Mouse (Mus musculus): ENCODE results near the gene E130114P18Rik. TPM values are rescaled to one million over a fixed set of nuclear protein-coding genes. Genes with fewer than 3 reads are reported as not detected.
A peak's percentile ranks its signal among the peaks of the same experiment; 100 is the strongest.

E130114P18Rik gene
- polyA plus RNA-seq, 1 experiment from 2014 or later, result 71.1 TPM

DNA sequence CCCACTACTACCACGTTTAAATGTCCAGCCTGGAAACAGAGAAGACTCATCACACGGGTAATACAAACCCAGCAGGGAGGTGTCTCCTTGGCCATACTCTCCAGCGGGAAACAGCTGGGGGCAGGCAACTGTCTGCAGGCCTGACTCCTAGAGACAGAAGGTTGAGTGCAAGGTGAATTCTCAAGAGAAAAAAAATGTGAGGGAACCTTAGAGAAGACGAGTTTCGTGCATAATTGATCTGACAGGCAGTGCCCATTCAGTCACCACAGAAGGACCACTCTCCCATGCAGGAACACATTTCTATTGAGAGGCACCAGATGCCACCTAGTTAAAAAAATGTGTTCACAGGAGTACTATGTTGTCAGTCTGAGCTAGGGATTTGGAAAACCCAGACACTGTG lies 105.4 kb downstream of the E130114P18Rik start:
- 67% methylated on average over 5 of the region's 5 CpGs for WGBS
- no peak for ATAC-seq
- Histone ChIP-seq H3K27me3 (no peaks in the 10 kb centered on the region), H3K9ac (no peak overlapping the region), H3K36me3 (ENCODE audit: poor library complexity, severe bottlenecking) (no peaks in the 10 kb centered on the region), H3K4me3 (no peak overlapping the region), H3K4me1 (peaks cover 67% of the 10 kb centered on the region), H3K4me2 (no peak overlapping the region), H3K9me3 (replicated peaks) (no peaks in the 10 kb centered on the region), H3K27ac (no peak overlapping the region; the same call in 1 of the 2 replicates)

DNA sequence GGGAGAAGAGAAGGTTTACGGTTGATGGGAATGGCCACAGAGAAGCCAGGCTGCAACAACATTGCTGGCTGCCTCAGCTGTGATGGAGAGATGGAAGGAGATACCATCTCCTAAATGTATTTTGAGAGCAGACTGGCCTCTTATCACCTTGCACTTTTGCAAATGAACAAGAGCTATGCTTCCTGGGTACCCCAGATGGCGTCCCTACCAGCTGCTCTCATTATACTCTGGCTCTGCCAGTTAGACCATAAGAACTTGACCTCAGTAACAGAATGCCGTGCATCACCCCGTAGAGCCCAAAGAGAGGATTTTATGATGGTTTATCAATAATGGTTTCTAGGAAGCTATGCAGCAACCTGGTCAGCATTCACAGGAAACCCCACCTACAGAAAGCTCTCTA lies 106.0 kb downstream of the E130114P18Rik start:
- H3K4me3 ChIP-seq, result no peak overlapping the region
- 81% methylated on average over 4 of the region's 4 CpGs for WGBS
- H3K9ac ChIP-seq, result no peak overlapping the region

DNA sequence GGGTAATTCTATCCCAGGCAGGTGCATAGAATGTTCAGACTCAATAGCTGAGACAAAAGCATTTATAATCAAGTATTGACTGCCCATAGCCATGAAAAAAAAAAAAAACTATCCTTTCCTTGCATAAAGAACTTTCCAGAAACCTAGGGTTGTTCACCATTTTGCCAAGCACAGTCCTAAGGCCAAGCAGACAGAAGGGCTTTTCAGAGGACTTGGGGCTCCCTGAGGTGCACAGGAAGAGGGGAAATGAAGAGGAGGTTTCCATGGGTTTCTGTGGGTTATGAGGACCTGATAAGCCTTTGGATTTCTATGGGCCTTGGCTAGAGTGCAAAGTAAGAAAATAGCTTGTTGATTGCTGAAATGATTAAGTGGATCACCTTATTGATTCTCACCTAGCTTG lies 107.5 kb downstream of the E130114P18Rik start:
- Histone ChIP-seq H3K4me1 (peaks cover 52% of the 10 kb centered on the region), H3K9ac (no peak overlapping the region), H3K4me3 (no peak overlapping the region), H3K27ac (no peak overlapping the region), H3K4me2 (no peak overlapping the region), H3K27me3 (no peaks in the 10 kb centered on the region), H3K36me3 (ENCODE audit: poor library complexity, severe bottlenecking) (no peaks in the 10 kb centered on the region), H3K9me3 (replicated peaks) (no peaks in the 10 kb centered on the region)
- ATAC-seq, result no peak

More for the DNA sequence above, 106.0 kb downstream of the E130114P18Rik start:
- Histone ChIP-seq H3K27ac (no peak overlapping the region; the same call in 1 of the 2 replicates), H3K4me1 (peaks cover 63% of the 10 kb centered on the region), H3K27me3 (no peaks in the 10 kb centered on the region), H3K36me3 (ENCODE audit: poor library complexity, severe bottlenecking) (no peaks in the 10 kb centered on the region), H3K4me2 (no peak overlapping the region), H3K9me3 (replicated peaks) (no peaks in the 10 kb centered on the region)
- ATAC-seq, result no peak

DNA sequence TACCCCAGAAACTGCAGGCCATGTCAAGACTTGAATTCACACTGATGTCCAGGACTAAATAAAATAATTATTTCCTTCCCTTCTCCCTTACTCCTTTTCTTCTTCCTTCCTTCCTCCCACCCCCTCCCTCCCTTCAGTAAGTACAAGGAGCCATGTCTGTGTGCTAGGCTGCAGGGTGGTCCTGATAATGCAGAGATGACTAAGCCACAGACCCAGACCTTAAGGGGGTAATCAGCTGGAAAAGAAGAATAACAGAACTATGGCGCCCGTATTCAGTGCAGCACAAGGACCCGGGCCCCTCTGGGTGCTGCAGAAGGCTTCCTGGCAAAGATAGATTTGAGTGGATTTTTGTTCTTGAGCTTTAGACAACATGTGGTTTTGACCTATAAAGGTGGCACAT lies 108.1 kb downstream of the E130114P18Rik start:
- no peak overlapping the region for H3K9ac ChIP-seq
- H3K9me3 ChIP-seq (replicated peaks), result no peaks in the 10 kb centered on the region
- no peak overlapping the region for H3K4me2 ChIP-seq
- no peak overlapping the region for H3K4me3 ChIP-seq
- ATAC-seq, result peak; percentile 79
- peaks cover 54% of the 10 kb centered on the region for H3K4me1 ChIP-seq
- WGBS, result 6% methylated on average over 3 of the region's 3 CpGs
- H3K27me3 ChIP-seq, result no peaks in the 10 kb centered on the region
- H3K36me3 ChIP-seq (ENCODE audit: poor library complexity, severe bottlenecking), result no peaks in the 10 kb centered on the region
- H3K27ac ChIP-seq, result no peak overlapping the region

DNA sequence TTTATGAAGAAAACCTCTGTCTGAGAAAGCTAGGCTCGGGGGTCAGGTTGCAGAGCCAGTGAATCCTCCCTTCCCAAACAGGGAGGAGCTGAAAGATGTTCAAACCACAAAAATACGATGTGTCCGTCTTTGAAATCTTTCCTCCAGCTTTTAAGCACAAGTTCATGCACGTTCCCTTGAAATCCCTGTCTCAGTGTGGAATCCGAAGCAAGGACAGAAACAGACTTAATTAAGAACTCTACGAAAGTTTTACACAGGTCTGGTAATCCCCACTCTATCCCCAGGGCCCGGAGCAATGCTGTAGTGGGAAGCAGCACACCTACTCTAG lies 112.5 kb downstream of the E130114P18Rik start:
- H3K27me3 ChIP-seq, result no peaks in the 10 kb centered on the region
- H3K4me3 ChIP-seq, result no peak overlapping the region
- WGBS, result 45% methylated on average over 7 of the region's 7 CpGs
- no peaks in the 10 kb centered on the region for H3K9me3 ChIP-seq (replicated peaks)
- H3K4me1 ChIP-seq, result peaks cover 44% of the 10 kb centered on the region
- no peak overlapping the region for H3K27ac ChIP-seq
- H3K9ac ChIP-seq, result no peak overlapping the region
- no peak overlapping the region for H3K4me2 ChIP-seq
- H3K36me3 ChIP-seq (ENCODE audit: poor library complexity, severe bottlenecking), result no peaks in the 10 kb centered on the region
- no peak for ATAC-seq

DNA sequence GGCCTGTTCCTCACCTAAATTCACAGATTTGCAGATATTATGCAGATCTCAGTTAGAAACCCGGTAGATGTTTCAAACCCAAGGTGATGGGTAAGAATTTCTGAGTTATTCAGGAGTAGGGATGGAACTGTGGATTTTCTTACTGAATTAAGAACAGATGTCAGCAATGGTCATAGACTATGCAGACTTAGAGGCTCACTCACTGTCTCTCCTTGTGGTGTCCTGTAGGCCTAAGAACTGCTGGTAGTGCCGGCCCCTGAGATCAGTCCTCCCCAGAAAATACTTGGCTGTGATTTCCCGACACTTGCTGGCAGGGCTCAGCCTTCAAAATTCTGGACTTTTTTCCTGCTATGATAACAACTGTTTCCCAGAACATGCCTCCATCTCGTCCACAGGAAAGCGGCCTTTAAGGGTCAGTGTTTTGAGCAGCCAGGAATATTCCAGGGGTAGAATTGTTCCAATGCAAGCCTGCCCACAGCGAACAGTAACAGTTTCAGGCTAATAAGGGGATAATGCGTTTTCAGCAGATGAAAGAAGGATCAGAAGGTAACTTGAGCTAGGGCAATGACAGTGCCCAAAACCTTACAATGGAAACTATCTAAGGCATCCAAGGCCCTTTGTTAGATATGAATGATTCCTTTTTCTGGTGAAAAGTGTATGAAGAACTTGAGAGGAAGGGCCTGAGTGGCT lies 113.0 kb downstream of the E130114P18Rik start:
- Histone ChIP-seq H3K27me3 (no peaks in the 10 kb centered on the region), H3K4me3 (no peak overlapping the region), H3K4me2 (no peak overlapping the region), H3K36me3 (ENCODE audit: poor library complexity, severe bottlenecking) (no peaks in the 10 kb centered on the region), H3K4me1 (peaks cover 41% of the 10 kb centered on the region), H3K9ac (no peak overlapping the region), H3K9me3 (replicated peaks) (no peaks in the 10 kb centered on the region), H3K27ac (no peak overlapping the region)
- ATAC-seq, result no peak
- 46% methylated on average over 7 of the region's 7 CpGs for WGBS

DNA sequence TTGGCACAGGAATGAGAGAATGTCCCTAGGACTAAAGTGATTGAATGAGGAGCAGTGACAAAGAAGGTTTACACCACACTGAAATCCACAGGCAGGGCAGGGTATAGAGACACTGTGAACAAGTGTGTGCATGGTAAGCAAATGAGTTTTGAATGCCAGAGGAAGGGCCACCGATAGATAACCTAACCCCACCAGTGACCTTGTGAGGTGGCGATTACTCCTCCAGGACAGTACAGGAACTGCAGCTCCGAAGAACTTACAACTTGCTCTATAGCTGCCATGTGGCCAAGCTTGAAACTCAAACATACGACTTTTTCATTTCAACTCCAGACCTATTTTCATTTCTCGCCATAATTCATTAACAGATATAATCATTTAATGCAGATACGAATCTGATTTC lies 114.0 kb downstream of the E130114P18Rik start:
- 91% methylated on average over 6 of the region's 6 CpGs for WGBS
- Histone ChIP-seq H3K27ac (no peak overlapping the region), H3K9me3 (replicated peaks) (no peaks in the 10 kb centered on the region), H3K36me3 (ENCODE audit: poor library complexity, severe bottlenecking) (no peaks in the 10 kb centered on the region), H3K27me3 (no peaks in the 10 kb centered on the region), H3K4me2 (no peak overlapping the region), H3K9ac (no peak overlapping the region), H3K4me3 (no peak overlapping the region), H3K4me1 (peaks cover 31% of the 10 kb centered on the region)
- ATAC-seq, result no peak

DNA sequence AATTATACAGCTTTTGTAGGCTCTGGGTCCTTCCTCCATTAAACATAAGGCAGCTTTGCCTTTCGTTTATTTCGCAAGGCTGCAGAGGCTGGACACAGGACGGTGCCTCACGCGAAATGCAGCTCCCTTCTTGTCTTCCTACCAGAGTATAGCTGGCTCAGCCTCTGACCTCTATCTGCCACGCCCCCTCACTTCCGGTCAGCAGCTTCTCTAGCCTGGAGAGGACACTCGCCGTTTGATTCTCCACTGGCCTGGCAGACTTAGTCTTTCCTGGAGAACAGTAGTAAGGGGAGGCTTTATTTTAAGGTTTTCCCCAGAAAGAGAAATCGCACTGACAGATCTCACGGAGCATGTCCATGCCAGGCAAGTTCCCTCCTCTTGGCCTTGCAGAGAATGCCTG lies 115.0 kb downstream of the E130114P18Rik start:
- Histone ChIP-seq H3K9me3 (replicated peaks) (no peaks in the 10 kb centered on the region), H3K27ac (peak overlapping the region; percentile 11; the same call in 1 of the 2 replicates), H3K27me3 (no peaks in the 10 kb centered on the region), H3K9ac (no peak overlapping the region), H3K4me3 (no peak overlapping the region), H3K4me2 (no peak overlapping the region), H3K4me1 (peaks cover 27% of the 10 kb centered on the region), H3K36me3 (ENCODE audit: poor library complexity, severe bottlenecking) (no peaks in the 10 kb centered on the region)
- ATAC-seq, result no peak
- WGBS, result 77% methylated on average over 11 of the region's 11 CpGs

DNA sequence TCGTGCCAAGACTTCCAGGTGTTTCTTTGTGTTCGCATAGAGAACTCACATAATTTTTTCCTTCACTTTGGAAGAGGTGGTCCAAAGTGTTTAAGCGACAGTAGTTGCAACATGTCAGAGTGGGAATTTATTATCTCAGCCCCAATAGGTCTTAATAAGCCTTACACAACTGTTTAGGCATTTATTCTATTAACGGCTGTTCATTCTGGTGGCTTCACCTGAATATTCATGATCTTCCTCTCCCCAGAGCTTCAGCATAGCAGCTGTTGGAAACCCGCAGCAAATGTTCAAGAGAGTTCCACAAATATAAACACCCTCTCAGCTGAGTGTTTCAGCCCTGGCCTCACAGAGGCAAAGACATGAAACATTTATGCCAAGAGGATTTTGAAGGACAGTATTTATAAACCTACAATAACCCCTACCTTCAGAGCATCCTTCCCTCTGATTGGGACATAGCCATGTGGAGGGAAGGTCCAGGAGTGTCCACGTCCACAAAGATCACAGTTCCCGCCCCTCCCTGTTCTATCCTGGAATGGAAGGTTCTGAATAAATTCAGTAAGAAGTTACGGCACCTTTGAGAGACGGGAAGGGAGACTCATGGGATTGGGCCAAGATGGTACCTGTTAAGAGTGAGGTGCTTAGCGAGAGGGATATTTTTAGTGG lies 116.1 kb downstream of the E130114P18Rik start:
- no peak overlapping the region for H3K4me3 ChIP-seq
- WGBS, result 64% methylated on average over 10 of the region's 10 CpGs
- H3K27ac ChIP-seq, result peak overlapping the region; percentile 57
- no peak overlapping the region for H3K4me2 ChIP-seq
- H3K27me3 ChIP-seq, result no peaks in the 10 kb centered on the region
- no peaks in the 10 kb centered on the region for H3K36me3 ChIP-seq (ENCODE audit: poor library complexity, severe bottlenecking)
- no peaks in the 10 kb centered on the region for H3K9me3 ChIP-seq (replicated peaks)
- peaks cover 25% of the 10 kb centered on the region for H3K4me1 ChIP-seq
- H3K9ac ChIP-seq, result no peak overlapping the region
- ATAC-seq, result peak; percentile 86

DNA sequence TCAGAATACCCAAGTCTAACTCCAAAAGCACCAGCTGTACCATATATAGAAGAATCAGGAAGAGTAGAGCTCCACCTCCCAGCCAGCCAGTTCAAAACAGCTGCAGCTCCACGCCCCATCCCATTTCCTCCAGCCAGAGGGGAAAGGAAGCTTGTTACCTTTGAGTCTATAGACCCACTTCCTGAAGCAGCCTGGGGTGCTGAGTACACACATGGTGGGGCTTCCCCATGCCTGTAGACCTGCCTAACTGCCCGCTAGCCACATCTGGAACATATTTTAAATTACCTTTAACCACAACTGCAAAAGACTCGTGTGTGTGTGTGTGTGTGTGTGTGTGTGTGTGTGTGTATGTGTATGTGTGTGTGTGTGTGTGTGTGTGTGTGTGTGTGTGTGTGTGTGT lies 120.3 kb downstream of the E130114P18Rik start:
- Histone ChIP-seq H3K9ac (no peak overlapping the region), H3K27ac (no peak overlapping the region), H3K4me1 (peaks cover 14% of the 10 kb centered on the region), H3K36me3 (ENCODE audit: poor library complexity, severe bottlenecking) (no peaks in the 10 kb centered on the region), H3K9me3 (replicated peaks) (no peaks in the 10 kb centered on the region), H3K4me2 (no peak overlapping the region), H3K27me3 (no peaks in the 10 kb centered on the region), H3K4me3 (no peak overlapping the region)
- 79% methylated on average over 3 of the region's 3 CpGs for WGBS
- no peak for ATAC-seq

DNA sequence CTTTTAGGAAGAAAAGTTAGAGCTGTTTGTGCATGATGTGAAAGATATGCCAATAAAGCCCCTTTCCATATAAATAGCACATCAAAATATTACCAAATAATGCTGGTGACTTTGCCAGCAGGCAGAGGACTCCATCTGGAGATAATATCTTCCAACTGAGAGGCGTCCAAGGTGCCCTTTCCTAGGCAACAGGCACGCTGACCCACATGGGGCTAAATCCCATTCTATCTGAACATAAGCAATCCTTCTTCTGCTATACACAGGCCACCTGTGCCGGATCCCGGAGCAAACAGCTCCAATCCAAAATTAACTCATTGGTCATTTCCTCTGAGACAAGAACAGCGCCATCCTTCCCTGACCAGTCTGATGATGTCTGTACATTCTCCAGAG lies 128.3 kb downstream of the E130114P18Rik start:
- no peaks in the 10 kb centered on the region for H3K36me3 ChIP-seq (ENCODE audit: poor library complexity, severe bottlenecking)
- H3K4me3 ChIP-seq, result no peak overlapping the region
- H3K9ac ChIP-seq, result no peak overlapping the region
- H3K9me3 ChIP-seq (replicated peaks), result no peaks in the 10 kb centered on the region
- H3K27ac ChIP-seq, result peak overlapping the region; percentile 94
- ATAC-seq, result peak; percentile 34
- peak overlapping the region; percentile 11; the same call in 1 of the 2 replicates for H3K4me2 ChIP-seq
- 48% methylated on average over 5 of the region's 5 CpGs for WGBS
- peaks cover 44% of the 10 kb centered on the region for H3K4me1 ChIP-seq
- H3K27me3 ChIP-seq, result no peaks in the 10 kb centered on the region

DNA sequence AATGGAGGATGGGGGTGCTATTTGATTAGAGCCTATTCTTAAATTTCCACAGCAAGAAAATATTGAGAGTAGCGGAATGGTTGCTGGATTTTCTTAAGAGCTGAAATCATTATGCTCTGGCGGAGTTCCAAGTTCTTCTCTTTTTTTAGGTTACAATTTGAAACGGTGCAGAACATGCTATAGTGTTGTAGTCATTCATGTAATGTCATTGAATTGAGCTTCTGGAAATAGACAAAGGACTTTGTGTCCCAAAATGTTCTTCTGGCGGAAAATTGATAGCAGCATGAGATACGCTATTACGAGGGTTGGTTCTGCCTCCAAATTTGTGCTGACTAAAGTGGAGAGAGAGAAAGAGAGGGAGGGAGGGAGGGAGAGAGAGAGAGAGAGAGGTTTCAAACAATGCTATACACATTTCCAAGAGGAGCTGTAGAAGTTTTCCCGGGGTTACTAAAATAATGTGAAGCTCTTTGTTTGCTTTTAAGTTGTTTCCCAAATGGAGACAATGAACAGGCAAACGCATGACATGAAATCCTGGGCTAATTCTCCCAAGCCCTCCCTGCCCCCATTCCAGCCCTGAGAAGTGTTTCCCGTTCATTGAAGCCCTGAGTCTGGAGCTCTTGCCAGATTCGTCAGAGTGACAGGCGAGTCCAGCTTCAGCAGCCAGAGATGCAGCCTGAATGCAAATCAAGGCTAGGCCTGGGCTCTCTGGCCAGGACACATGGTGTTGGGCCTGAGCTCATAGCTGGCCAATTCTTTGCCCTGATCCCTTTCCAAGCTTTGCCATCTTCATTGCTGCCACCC lies 128.9 kb downstream of the E130114P18Rik start:
- H3K4me2 ChIP-seq, result peak overlapping the region; percentile 39
- no peaks in the 10 kb centered on the region for H3K36me3 ChIP-seq (ENCODE audit: poor library complexity, severe bottlenecking)
- no peak overlapping the region for H3K4me3 ChIP-seq
- no peak overlapping the region; the same call in 1 of the 2 replicates for H3K9ac ChIP-seq
- 4% methylated on average over 11 of the region's 11 CpGs for WGBS
- peak overlapping the region; percentile 94 for H3K27ac ChIP-seq
- no peaks in the 10 kb centered on the region for H3K9me3 ChIP-seq (replicated peaks)
- H3K4me1 ChIP-seq, result peaks cover 44% of the 10 kb centered on the region
- ATAC-seq, result peak; percentile 95
- H3K27me3 ChIP-seq, result no peaks in the 10 kb centered on the region
